Mouse (Mus musculus) liver, adult 2 months (tissue): ENCODE data around the gene Traf7. TPM values are rescaled to one million over a fixed set of nuclear protein-coding genes. Genes with fewer than 3 reads are reported as not detected.

Experiments used
- DNase-seq: peaks from one replicate; pipeline ENCODE4 v3.0.0-alpha.2; 2011; ENCODE audit warnings: low read depth, low spot score; ENCODE audit errors: extremely low read depth
- H3K27ac ChIP-seq: fragments of 200-500 bp; replicated peaks from 2 replicates; pipeline ENCODE4 v1.5.1; 2012; ENCODE audit warnings: low read depth, mild to moderate bottlenecking, control low read depth, inconsistent platforms, low read length; ENCODE audit not compliant: insufficient read depth
- H3K27me3 ChIP-seq: fragments of 200-500 bp; 2 replicates; pipeline ENCODE4 v1.6.1; 2012; ENCODE audit warnings: mild to moderate bottlenecking, moderate library complexity, low read length, inconsistent platforms; ENCODE audit not compliant: control insufficient read depth, insufficient read depth
- H3K36me3 ChIP-seq: fragments of 200-500 bp; 2 replicates; pipeline ENCODE4 v1.6.1; 2012; ENCODE audit warnings: low read length, inconsistent platforms; ENCODE audit not compliant: control insufficient read depth, insufficient read depth
- H3K4me1 ChIP-seq: fragments of 200-500 bp; 2 replicates; pipeline ENCODE4 v1.6.1; 2011; ENCODE audit warnings: low read length; ENCODE audit not compliant: control insufficient read depth, insufficient read depth
- H3K4me3 ChIP-seq: fragments of 200-500 bp; 2 replicates; pipeline ENCODE4 v1.5.1; 2011; ENCODE audit warnings: low read depth, mild to moderate bottlenecking, control low read depth, low read length, moderate library complexity; ENCODE audit not compliant: insufficient read depth
- H3K79me2 ChIP-seq: fragments of 200-500 bp; 2 replicates; pipeline ENCODE4 v1.6.1; 2012; ENCODE audit warnings: inconsistent platforms, mild to moderate bottlenecking, low read length, moderate library complexity; ENCODE audit not compliant: control insufficient read depth, insufficient read depth
- H3K9ac ChIP-seq: fragments of 200-500 bp; 2 replicates; pipeline ENCODE4 v1.6.1; 2012; ENCODE audit warnings: low read depth, mild to moderate bottlenecking, control low read depth, inconsistent platforms, low read length
- CTCF ChIP-seq: fragments of 200-500 bp; IDR thresholded peaks from 2 replicates; pipeline ENCODE4 v1.5.1; 2011; ENCODE audit warnings: low read depth, low read length, control low read depth
- POLR2A ChIP-seq: fragments of 200-500 bp; IDR thresholded peaks from 2 replicates; pipeline ENCODE4 v1.6.1; 2011; ENCODE audit warnings: low read length, control low read depth; ENCODE audit not compliant: insufficient read depth; ENCODE audit errors: extremely low read depth
- WGBS: fragments of 180-500 bp; shearing (Covaris S2); methylation state at CpG from one replicate; pipeline ENCODE4 v1.1.7; 2018; 5-methylcytosine and 5-hydroxymethylcytosine counted together
- polyA plus RNA-seq: library from polyadenylated mRNA; depleted of rRNA; stranded (reverse); fragments of >200 nt; gene quantifications from 2 replicates; pipeline ENCODE4 v1.2.3, GENCODE M21; 2012
- total RNA-seq: library from RNA; depleted of rRNA; stranded (reverse); fragments of >200 nt; gene quantifications from 2 replicates; pipeline ENCODE4 v1.2.3, GENCODE M21; 2014

The Traf7 gene
- total and polyA plus RNA-seq, 2 experiments: 13.4 to 47.5 TPM

- Histone ChIP-seq H3K27ac (peak within 1 kb of the TSS; percentile 63), H3K79me2 (peaks cover 22% of the 10 kb centered on the region), H3K4me1 (peaks cover 8% of the 10 kb centered on the region), H3K27me3 (no peaks in the 10 kb centered on the region), H3K9ac (peak within 1 kb of the TSS; percentile 94), H3K4me3 (peak within 1 kb of the TSS; percentile 74), H3K36me3 (no peaks in the 10 kb centered on the region)
- TF ChIP-seq CTCF: no peak
- peak; percentile 98 for TF ChIP-seq POLR2A
- under 1% methylated on average over 71 of the region's 72 CpGs for WGBS
- DNase-seq: peak; percentile 96
Observed at GRCm38 (mm10) chr17:24549618-24550415, 22.1 kb upstream of the Traf7 start, which contains the start of gene Pkd1. Gene Pkd1 (plus strand): TSS chr17:24549834.

GRCm38 (mm10) chr17:24548921-24549617 is 21.3 kb upstream of the Traf7 start:
- Histone ChIP-seq H3K36me3 (no peaks in the 10 kb centered on the region), H3K27me3 (peaks cover 3% of the 10 kb centered on the region; the same call in 1 of the 2 replicates), H3K27ac (peak overlapping the region; percentile 63), H3K4me3 (peak overlapping the region; percentile 69), H3K4me1 (peaks cover 8% of the 10 kb centered on the region), H3K79me2 (peaks cover 15% of the 10 kb centered on the region; the same call in 1 of the 2 replicates), H3K9ac (peak overlapping the region; percentile 72)
- DNase-seq: peak; percentile 83
- TF ChIP-seq CTCF (no peak), POLR2A (no peak)
- 5% methylated on average over 23 of the region's 23 CpGs for WGBS

DNA sequence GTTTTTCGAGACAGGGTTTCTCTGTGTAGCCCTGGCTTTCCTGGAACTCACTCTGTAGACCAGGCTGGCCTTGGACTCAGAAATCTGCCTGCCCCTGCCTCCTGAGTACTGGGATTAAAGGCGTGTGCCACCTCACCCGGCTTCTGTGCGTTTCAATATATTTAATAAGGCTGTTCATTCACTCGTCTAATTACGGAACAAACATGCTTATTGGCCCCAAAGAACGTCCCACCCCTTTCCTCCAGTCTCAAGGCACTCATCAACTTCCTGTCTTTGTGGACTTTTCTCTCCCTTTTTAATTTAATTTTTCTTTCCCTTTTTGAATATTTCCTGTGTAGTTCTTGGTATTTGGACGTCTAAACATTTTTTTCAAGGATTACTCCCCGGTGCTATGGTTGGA is 20.7 kb upstream of the Traf7 start:
- Histone ChIP-seq H3K9ac (no peak overlapping the region), H3K36me3 (no peaks in the 10 kb centered on the region), H3K79me2 (peaks cover 15% of the 10 kb centered on the region; the same call in 1 of the 2 replicates), H3K4me3 (peak overlapping the region; percentile 69; the same call in 1 of the 2 replicates), H3K4me1 (peaks cover 8% of the 10 kb centered on the region), H3K27me3 (peaks cover 3% of the 10 kb centered on the region; the same call in 1 of the 2 replicates), H3K27ac (no peak overlapping the region)
- 59% methylated on average over 9 of the region's 9 CpGs for WGBS
- no peak for DNase-seq
- TF ChIP-seq CTCF (no peak), POLR2A (no peak)

- no peak for TF ChIP-seq CTCF
- no peak for TF ChIP-seq POLR2A
- WGBS: 73% methylated on average over 3 of the region's 3 CpGs
Observed at GRCm38 (mm10) chr17:24546234-24546633, 18.5 kb upstream of the Traf7 start.

GRCm38 (mm10) chr17:24545247-24545646 is 17.5 kb upstream of the Traf7 start:
- WGBS: 83% methylated on average over 2 of the region's 2 CpGs
- no peak for DNase-seq
- H3K9ac ChIP-seq: no peak overlapping the region
- no peak overlapping the region for H3K27ac ChIP-seq
- peaks cover 3% of the 10 kb centered on the region; the same call in 1 of the 2 replicates for H3K27me3 ChIP-seq
- no peaks in the 10 kb centered on the region for H3K79me2 ChIP-seq
- H3K4me3 ChIP-seq: no peak overlapping the region
- H3K36me3 ChIP-seq: no peaks in the 10 kb centered on the region
- TF ChIP-seq POLR2A: no peak
- TF ChIP-seq CTCF: no peak
- H3K4me1 ChIP-seq: 0 out of 2 replicates have a peak, but pooled peaks cover 2% of the 10 kb centered on the region

More at GRCm38 (mm10) chr17:24546234-24546633, 18.5 kb upstream of the Traf7 start:
- Histone ChIP-seq H3K4me1 (peaks cover 8% of the 10 kb centered on the region), H3K79me2 (peaks cover 4% of the 10 kb centered on the region; the same call in 1 of the 2 replicates), H3K9ac (no peak overlapping the region), H3K27ac (no peak overlapping the region), H3K4me3 (no peak overlapping the region), H3K27me3 (peaks cover 3% of the 10 kb centered on the region; the same call in 1 of the 2 replicates), H3K36me3 (no peaks in the 10 kb centered on the region)
- no peak for DNase-seq
